ENCODE assay signal across 8 mouse cellular contexts in the genomic region with DNA sequence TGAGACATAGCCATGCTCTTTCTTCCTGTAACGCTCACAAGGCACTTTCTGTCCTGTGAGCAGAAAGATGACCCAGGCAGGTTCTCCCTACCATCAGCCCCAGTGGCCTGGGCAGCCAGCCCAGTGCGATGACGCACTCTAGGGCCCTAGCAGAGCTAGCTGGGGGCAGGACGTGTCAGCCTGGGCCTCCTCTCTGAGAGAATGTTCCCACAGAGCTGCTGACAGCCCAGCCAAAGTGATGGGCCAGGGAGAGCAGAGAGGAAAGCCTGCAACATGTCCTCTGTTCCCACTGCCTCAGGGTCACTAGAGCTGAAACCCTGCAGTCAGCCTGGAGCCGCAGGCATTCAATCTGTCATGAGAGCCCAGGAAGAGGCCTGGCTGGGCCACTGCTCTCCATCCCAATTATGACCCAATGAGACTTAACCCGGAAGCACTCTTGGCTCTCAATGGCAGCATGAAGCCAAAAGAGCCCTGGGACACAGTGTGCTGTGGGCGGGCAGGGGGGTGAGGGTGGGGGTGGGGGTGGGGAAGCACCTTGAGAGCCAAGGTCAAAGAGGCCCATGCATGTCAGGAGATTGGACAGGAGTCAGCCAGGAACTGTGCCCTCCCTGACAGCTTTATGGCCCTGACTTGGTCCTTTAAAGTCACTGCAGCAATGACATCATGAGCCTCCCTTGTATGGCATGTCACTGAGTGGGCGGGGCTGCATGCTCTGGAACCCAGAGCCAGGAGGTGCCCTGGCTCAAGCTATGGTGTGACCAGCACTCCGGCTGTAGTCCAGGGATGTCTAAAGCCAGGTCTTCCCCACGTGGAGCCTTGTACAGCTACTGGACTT.
DNase-seq lines count a peak whose midpoint lies in the region; ATAC-seq lines count a peak whose summit lies in the region.

No protein-coding gene starts in this region.

- no peak overlapping the region for H3K4me3 ChIP-seq in lung, embryonic 16.5 days (ENCODE audit: low read length)
- H3K4me3 ChIP-seq in hindbrain, embryonic 11.5 days (ENCODE audit: low read depth, low read length) = no peak overlapping the region

- H3K9ac ChIP-seq in lung, embryonic 16.5 days (ENCODE audit: low read length) = no peak overlapping the region
- H3K9ac ChIP-seq in hindbrain, embryonic 11.5 days (ENCODE audit: low read depth, low read length) = no peak overlapping the region

- H3K4me2 ChIP-seq in lung, embryonic 16.5 days (ENCODE audit: low read depth, low read length) = no peak overlapping the region
- H3K4me2 ChIP-seq in hindbrain, embryonic 11.5 days (replicated peaks; ENCODE audit: low read depth, low read length) = no peak overlapping the region

- WGBS in lung, embryonic 16.5 days = 56% methylated on average over 10 of the region's 10 CpGs
- WGBS in hindbrain, embryonic 11.5 days = 72% methylated on average over 10 of the region's 10 CpGs

- no peaks in the 10 kb centered on the region for H3K36me3 ChIP-seq in lung, embryonic 16.5 days (ENCODE audit: control insufficient read depth, insufficient read depth, low read length)
- no peaks in the 10 kb centered on the region for H3K36me3 ChIP-seq in hindbrain, embryonic 11.5 days (ENCODE audit: control insufficient read depth, insufficient read depth, low read length)

- no peak for DNase-seq in frontal cortex, adult 2 months (ENCODE audit: extremely low spot score in 1 of 2, low spot score in 1 of 2)
- peak; percentile 92 for DNase-seq in adrenal gland, adult 8-10 months
- peak; percentile 100 for DNase-seq in heart, adult 11 months
- DNase-seq in kidney, adult 8-10 months = peak; percentile 77 to 84
- DNase-seq in B cell, adult 2 months = no peak
- no peak for DNase-seq in hindbrain, embryonic 11.5 days (ENCODE audit: low spot score)

- peaks cover 6% of the 10 kb centered on the region; the same call in 1 of the 2 replicates for H3K4me1 ChIP-seq in lung, embryonic 16.5 days (replicated peaks; ENCODE audit: control insufficient read depth, insufficient read depth, low read length)
- peaks cover 9% of the 10 kb centered on the region; the same call in 1 of the 2 replicates for H3K4me1 ChIP-seq in hindbrain, embryonic 11.5 days (replicated peaks; ENCODE audit: control insufficient read depth, insufficient read depth, low read length)

- H3K9me3 ChIP-seq in lung, embryonic 16.5 days (ENCODE audit: control insufficient read depth, low read length) = no peaks in the 10 kb centered on the region
- no peaks in the 10 kb centered on the region for H3K9me3 ChIP-seq in hindbrain, embryonic 11.5 days (ENCODE audit: control insufficient read depth, low read length)

- H3K27ac ChIP-seq in lung, embryonic 16.5 days (ENCODE audit: low read length) = peak overlapping the region; percentile 19; the same call in 1 of the 2 replicates
- H3K27ac ChIP-seq in hindbrain, embryonic 11.5 days (ENCODE audit: low read depth, low read length) = no peak overlapping the region

- ATAC-seq in frontal cortex, adult (ENCODE audit: low TSS enrichment) = peak; percentile 55; the same call in 1 of the 2 replicates
- ATAC-seq in lung, embryonic 16.5 days (ENCODE audit: low read depth) = peak; percentile 88
- ATAC-seq in hindbrain, embryonic 11.5 days (ENCODE audit: low FRiP score) = no peak

- H3K27me3 ChIP-seq in lung, embryonic 16.5 days (ENCODE audit: control insufficient read depth, insufficient read depth, low read depth, low read length) = no peaks in the 10 kb centered on the region; the same call in 1 of the 2 replicates
- no peaks in the 10 kb centered on the region for H3K27me3 ChIP-seq in hindbrain, embryonic 11.5 days (ENCODE audit: control insufficient read depth, insufficient read depth, low read length)

Comparison
In these comparisons a context has a peak if more than half of its experiments do, and no peak if none do; other contexts are left out.
1. DNase-seq: peak in adrenal gland, adult 8-10 months (single experiment), heart, adult 11 months (single experiment) and kidney, adult 8-10 months (2 of 2); none in frontal cortex, adult 2 months (0 of 2), B cell, adult 2 months (0 of 2) and hindbrain, embryonic 11.5 days (single experiment).